Mouse (Mus musculus) erythroblast, embryonic 14.5 days (primary cell): ENCODE results near the gene Wdr34.

Experiments used
- GATA1 ChIP-seq: IDR thresholded peaks from 2 replicates; pipeline ENCODE4 v1.6.1; 2012; ENCODE audit warnings: low read length, inconsistent platforms, mixed read lengths
- TAL1 ChIP-seq: IDR thresholded peaks from 3 replicates; pipeline ENCODE4 v1.6.1; 2012; ENCODE audit warnings: low read length, inconsistent platforms, mixed read lengths

- TF ChIP-seq GATA1 (no peak), TAL1 (no peak)
Observed at GRCm38 (mm10) chr2:30084632-30085031, 36.0 kb upstream of the Wdr34 start.
